Mouse (Mus musculus): ENCODE data around the gene Ccna2. TPM values are rescaled to one million over a fixed set of nuclear protein-coding genes. Genes with fewer than 3 reads are reported as not detected.
A peak's percentile ranks its signal among the peaks of the same experiment; 100 is the strongest.

The Ccna2 gene
- polyA plus RNA-seq, 1 experiment from 2014 or later = 7.3 TPM

DNA sequence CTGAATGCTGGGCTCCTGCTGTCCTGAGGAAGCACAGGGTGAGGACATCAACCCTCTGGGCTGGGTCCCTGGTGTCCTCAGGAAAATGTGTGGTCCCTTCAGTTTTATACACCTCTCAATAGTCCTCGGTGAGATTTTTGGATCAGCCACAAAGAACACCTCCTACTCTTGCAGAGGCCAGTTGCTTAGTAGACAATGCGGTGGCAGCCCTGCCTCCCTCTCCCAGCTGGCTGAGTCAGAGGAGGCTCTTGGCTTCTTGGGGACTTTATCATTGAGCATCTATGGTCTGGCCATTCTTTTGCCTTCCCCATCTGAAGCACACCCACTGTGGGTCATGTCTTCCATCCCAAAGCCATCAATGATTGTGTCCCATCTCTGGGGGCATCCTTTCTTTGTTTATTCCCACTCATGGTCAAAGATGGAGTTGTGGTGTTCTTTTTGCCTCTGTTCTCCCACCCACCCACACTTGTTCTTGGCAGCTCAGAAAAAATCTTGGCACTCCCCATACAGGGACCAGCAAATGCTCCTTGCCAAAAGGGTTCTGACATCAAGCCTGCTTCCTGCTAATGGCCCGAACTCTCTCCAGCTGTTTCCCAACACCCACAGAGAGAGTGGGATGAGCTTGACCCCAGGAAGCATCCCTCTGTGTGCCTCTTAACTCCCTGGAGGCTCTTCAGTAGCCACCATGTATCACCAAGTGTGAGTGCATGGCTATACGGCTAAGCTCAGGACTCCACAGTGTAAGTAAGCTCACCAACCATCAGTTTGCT, 34.1 kb downstream of the Ccna2 start:
- no peak overlapping the region for H3K4me3 ChIP-seq (ENCODE audit: low read depth, low read length)
- no peak overlapping the region for H3K9ac ChIP-seq (replicated peaks; ENCODE audit: low read depth)
- no peak for ATAC-seq

GRCm38 (mm10) chr3:36536041-36536440, 35.9 kb downstream of the Ccna2 start:
- 70% methylated on average over 12 of the region's 12 CpGs for WGBS

More for the DNA sequence above, 34.1 kb downstream of the Ccna2 start:
- 74% methylated on average over 4 of the region's 4 CpGs for WGBS
- no peaks in the 10 kb centered on the region for H3K9me3 ChIP-seq (ENCODE audit: low read length)
- no peaks in the 10 kb centered on the region for H3K36me3 ChIP-seq (ENCODE audit: insufficient read depth, low read length)
- H3K27ac ChIP-seq (ENCODE audit: low read length) = no peak overlapping the region
- peaks cover 4% of the 10 kb centered on the region; the same call in 1 of the 2 replicates for H3K4me1 ChIP-seq (ENCODE audit: insufficient read depth, low read depth, low read length)
- no peak overlapping the region for H3K4me2 ChIP-seq (replicated peaks; ENCODE audit: low read depth, low read length)
- no peak for TF ChIP-seq CTCF (IDR thresholded peaks at IDR 0.05)
- TF ChIP-seq EP300 (IDR thresholded peaks at IDR 0.05) = no peak
- no peak for DNase-seq (ENCODE audit: low spot score)
- no peaks in the 10 kb centered on the region for H3K27me3 ChIP-seq (replicated peaks; ENCODE audit: insufficient read depth, low read length)

GRCm38 (mm10) chr3:36533201-36533672, 38.7 kb downstream of the Ccna2 start:
- Histone ChIP-seq H3K4me1 (ENCODE audit: insufficient read depth, low read depth, low read length) (peaks cover 15% of the 10 kb centered on the region; the same call in 1 of the 2 replicates), H3K36me3 (ENCODE audit: insufficient read depth, low read length) (no peaks in the 10 kb centered on the region), H3K27me3 (replicated peaks; ENCODE audit: insufficient read depth, low read length) (no peaks in the 10 kb centered on the region), H3K9ac (replicated peaks; ENCODE audit: low read depth) (no peak overlapping the region), H3K9me3 (ENCODE audit: low read length) (no peaks in the 10 kb centered on the region), H3K4me2 (replicated peaks; ENCODE audit: low read depth, low read length) (no peak overlapping the region), H3K4me3 (ENCODE audit: low read depth, low read length) (no peak overlapping the region), H3K27ac (ENCODE audit: low read length) (peak overlapping the region; percentile 34; the same call in 1 of the 2 replicates)
- peak; percentile 56 for ATAC-seq
- DNase-seq (ENCODE audit: low spot score) = peak; percentile 59
- 0% methylated on average over 1 of the region's 1 CpGs for WGBS
- TF ChIP-seq EP300 (IDR thresholded peaks at IDR 0.05) = no peak
- no peak for TF ChIP-seq CTCF (IDR thresholded peaks at IDR 0.05)

More at GRCm38 (mm10) chr3:36536041-36536440, 35.9 kb downstream of the Ccna2 start:
- Histone ChIP-seq H3K4me2 (replicated peaks; ENCODE audit: low read depth, low read length) (no peak overlapping the region), H3K27ac (ENCODE audit: low read length) (no peak overlapping the region), H3K9me3 (ENCODE audit: low read length) (no peaks in the 10 kb centered on the region), H3K9ac (replicated peaks; ENCODE audit: low read depth) (no peak overlapping the region), H3K4me3 (ENCODE audit: low read depth, low read length) (no peak overlapping the region), H3K27me3 (replicated peaks; ENCODE audit: insufficient read depth, low read length) (no peaks in the 10 kb centered on the region), H3K4me1 (ENCODE audit: insufficient read depth, low read depth, low read length) (peaks cover 12% of the 10 kb centered on the region; the same call in 1 of the 2 replicates), H3K36me3 (ENCODE audit: insufficient read depth, low read length) (no peaks in the 10 kb centered on the region)
- ATAC-seq (no peak), DNase-seq (ENCODE audit: low spot score) (no peak)
- TF ChIP-seq EP300 (IDR thresholded peaks at IDR 0.05) (no peak), CTCF (IDR thresholded peaks at IDR 0.05) (no peak)

DNA sequence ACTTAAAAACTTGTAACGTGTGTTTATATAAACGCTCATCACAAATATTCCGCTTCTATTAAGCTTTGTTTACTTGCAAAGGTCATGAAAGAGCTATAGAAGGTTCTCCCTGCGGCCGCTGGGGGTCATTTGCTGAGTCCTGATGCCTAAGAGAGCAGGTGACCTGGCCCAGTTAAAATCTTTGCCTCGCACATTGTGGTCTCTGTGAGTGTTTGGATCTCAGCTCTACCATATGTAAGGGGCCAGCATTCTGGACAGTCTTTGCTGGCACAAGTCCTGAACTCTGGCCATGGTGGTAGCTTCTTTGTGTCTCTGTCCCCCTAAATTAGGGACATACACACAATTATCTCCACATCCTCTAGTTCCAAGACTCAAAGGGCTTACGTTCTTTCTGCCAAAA, 39.2 kb downstream of the Ccna2 start:
- Histone ChIP-seq H3K4me2 (replicated peaks; ENCODE audit: low read depth, low read length) (peak overlapping the region; percentile 69; the same call in 1 of the 2 replicates), H3K27ac (ENCODE audit: low read length) (no peak overlapping the region), H3K4me3 (ENCODE audit: low read depth, low read length) (no peak overlapping the region), H3K27me3 (replicated peaks; ENCODE audit: insufficient read depth, low read length) (no peaks in the 10 kb centered on the region), H3K36me3 (ENCODE audit: insufficient read depth, low read length) (no peaks in the 10 kb centered on the region), H3K4me1 (ENCODE audit: insufficient read depth, low read depth, low read length) (peaks cover 15% of the 10 kb centered on the region; the same call in 1 of the 2 replicates), H3K9ac (replicated peaks; ENCODE audit: low read depth) (no peak overlapping the region), H3K9me3 (ENCODE audit: low read length) (no peaks in the 10 kb centered on the region)
- TF ChIP-seq EP300 (IDR thresholded peaks at IDR 0.05) = no peak
- no peak for TF ChIP-seq CTCF (IDR thresholded peaks at IDR 0.05)
- no peak for ATAC-seq
- 18% methylated on average over 7 of the region's 7 CpGs for WGBS
- peak; percentile 17 for DNase-seq (ENCODE audit: low spot score)

GRCm38 (mm10) chr3:36531979-36532542, 39.9 kb downstream of the Ccna2 start:
- peak; percentile 54 for DNase-seq (ENCODE audit: low spot score)
- TF ChIP-seq CTCF (IDR thresholded peaks at IDR 0.05) (no peak), EP300 (IDR thresholded peaks at IDR 0.05) (no peak)
- Histone ChIP-seq H3K27ac (ENCODE audit: low read length) (no peak overlapping the region), H3K9ac (replicated peaks; ENCODE audit: low read depth) (peak overlapping the region; percentile 26; the same call in 1 of the 2 replicates), H3K36me3 (ENCODE audit: insufficient read depth, low read length) (no peaks in the 10 kb centered on the region), H3K9me3 (ENCODE audit: low read length) (no peaks in the 10 kb centered on the region), H3K4me1 (ENCODE audit: insufficient read depth, low read depth, low read length) (peaks cover 15% of the 10 kb centered on the region; the same call in 1 of the 2 replicates), H3K4me3 (ENCODE audit: low read depth, low read length) (peak overlapping the region; percentile 42), H3K27me3 (replicated peaks; ENCODE audit: insufficient read depth, low read length) (no peaks in the 10 kb centered on the region), H3K4me2 (replicated peaks; ENCODE audit: low read depth, low read length) (peak overlapping the region; percentile 69)
- WGBS = 4% methylated on average over 18 of the region's 18 CpGs
- ATAC-seq = 0 out of 2 replicates have a peak, but pooled peaks have one; percentile 4

DNA sequence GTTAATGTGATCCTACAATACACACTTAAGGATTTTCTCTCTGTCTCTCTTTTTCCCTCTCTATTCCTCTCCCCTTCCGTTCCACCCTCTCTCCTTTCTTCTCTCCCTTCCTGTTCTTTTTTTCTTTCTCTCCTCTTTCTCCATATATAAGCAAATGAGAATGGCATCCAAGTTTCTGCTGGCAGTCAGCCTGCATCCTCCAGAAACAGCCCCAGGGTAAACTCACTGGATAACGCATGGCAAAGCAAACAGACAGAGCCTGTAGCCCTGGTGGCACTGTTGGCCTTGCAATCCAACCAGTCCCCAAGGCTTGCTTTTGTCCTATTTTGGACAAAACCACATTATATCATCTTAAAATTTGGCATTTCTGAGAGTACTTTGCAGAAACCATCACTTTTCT, 40.7 kb downstream of the Ccna2 start:
- H3K4me3 ChIP-seq (ENCODE audit: low read depth, low read length) = no peak overlapping the region
- H3K27ac ChIP-seq (ENCODE audit: low read length) = no peak overlapping the region

More for the DNA sequence above, 40.7 kb downstream of the Ccna2 start:
- TF ChIP-seq EP300 (IDR thresholded peaks at IDR 0.05) = no peak
- TF ChIP-seq CTCF (IDR thresholded peaks at IDR 0.05) = no peak
- no peak overlapping the region for H3K9ac ChIP-seq (replicated peaks; ENCODE audit: low read depth)
- H3K4me2 ChIP-seq (replicated peaks; ENCODE audit: low read depth, low read length) = no peak overlapping the region
- WGBS = 17% methylated on average over 2 of the region's 2 CpGs
- H3K27me3 ChIP-seq (replicated peaks; ENCODE audit: insufficient read depth, low read length) = no peaks in the 10 kb centered on the region
- H3K36me3 ChIP-seq (ENCODE audit: insufficient read depth, low read length) = no peaks in the 10 kb centered on the region
- no peak for DNase-seq (ENCODE audit: low spot score)
- H3K4me1 ChIP-seq (ENCODE audit: insufficient read depth, low read depth, low read length) = peaks cover 15% of the 10 kb centered on the region; the same call in 1 of the 2 replicates
- no peaks in the 10 kb centered on the region for H3K9me3 ChIP-seq (ENCODE audit: low read length)
- no peak for ATAC-seq

Measured in lung, postnatal 0 days (tissue).